Mouse (Mus musculus) G1E (cell line): ENCODE measurements at regions not wholly inside any gene's neighbourhood (a gene's known extent, or its start where the extent isn't known, plus 50 kb on each side); places are given as distances from the start of the nearest gene placed in this dataset.

Source experiments
- ATAC-seq: 2 replicates; pipeline ENCODE4 v1.8.0; 2016; ENCODE audit warnings: mild to moderate bottlenecking; ENCODE audit not compliant: insufficient number of reproducible peaks, poor library complexity, low FRiP score, severe bottlenecking; ENCODE audit errors: extremely low read depth
- DNase-seq: peaks from one replicate; pipeline ENCODE4 v3.0.0; 2012; ENCODE audit warnings: low spot score
- H3K27me3 ChIP-seq: 2 replicates; pipeline ENCODE4 v1.6.1; 2012; ENCODE audit warnings: mild to moderate bottlenecking, low read length, inconsistent platforms; ENCODE audit not compliant: insufficient read depth
- H3K36me3 ChIP-seq: replicated peaks from 2 replicates; pipeline ENCODE3; 2012; ENCODE audit warnings: mild to moderate bottlenecking, inconsistent platforms
- H3K4me1 ChIP-seq: 2 replicates; pipeline ENCODE4 v1.6.1; 2012; ENCODE audit warnings: low read depth, low read length, inconsistent platforms, mixed read lengths; ENCODE audit not compliant: insufficient read depth
- H3K4me3 ChIP-seq: 2 replicates; pipeline ENCODE4 v1.5.1; 2012; ENCODE audit warnings: low read depth, mild to moderate bottlenecking, inconsistent platforms, low read length, moderate library complexity, mixed read lengths
- H3K9me3 ChIP-seq: replicated peaks from 2 replicates; pipeline ENCODE4 v1.6.1; 2012; ENCODE audit warnings: inconsistent platforms
- CTCF ChIP-seq: IDR thresholded peaks from 2 replicates; pipeline ENCODE4 v1.5.1; 2012; ENCODE audit warnings: low read depth, low read length, inconsistent platforms, mixed read lengths
- GATA1 ChIP-seq: IDR thresholded peaks from 2 replicates; pipeline ENCODE4 v1.6.1; 2012; ENCODE audit warnings: borderline replicate concordance, low read length, inconsistent platforms, mixed read lengths
- GATA2 ChIP-seq: IDR thresholded peaks from 2 replicates; pipeline ENCODE4 v1.6.1; 2012; ENCODE audit warnings: low read depth, low read length, inconsistent platforms, borderline replicate concordance
- POLR2AphosphoS5 ChIP-seq: IDR thresholded peaks from 2 replicates; pipeline ENCODE4 v1.6.1; 2012; ENCODE audit warnings: low read depth, low read length, inconsistent platforms; ENCODE audit not compliant: insufficient replicate concordance
- TAL1 ChIP-seq: conservative IDR thresholded peaks from 2 replicates; pipeline ENCODE4 v1.6.1; 2012; ENCODE audit warnings: low read depth, low read length, inconsistent platforms, mixed read lengths

DNA sequence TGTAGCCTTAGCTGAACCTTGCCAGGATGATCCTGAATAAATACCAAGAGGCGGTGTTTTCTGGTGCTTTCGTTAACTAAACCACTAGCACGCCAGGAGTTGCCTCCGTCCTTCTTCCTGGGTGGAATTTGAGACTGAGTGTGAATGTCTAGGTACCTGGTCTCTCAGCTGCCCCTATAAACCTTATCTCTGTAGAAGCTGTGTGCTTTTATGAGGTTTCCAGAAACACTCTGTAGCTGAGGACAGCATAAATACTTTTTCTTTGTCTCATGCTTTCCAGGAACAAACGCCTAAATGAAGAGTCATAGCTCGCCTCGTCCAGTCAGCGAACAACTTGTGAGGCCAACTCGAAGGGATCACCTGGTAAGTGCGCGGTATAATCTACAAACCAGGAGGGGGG, 143.6 kb upstream of the Tsc22d1 start:
- Histone ChIP-seq H3K27me3 (no peaks in the 10 kb centered on the region), H3K9me3 (no peaks in the 10 kb centered on the region), H3K4me1 (no peaks in the 10 kb centered on the region), H3K4me3 (no peak overlapping the region), H3K36me3 (no peaks in the 10 kb centered on the region)
- TF ChIP-seq POLR2AphosphoS5: no peak
- no peak for TF ChIP-seq CTCF
- TF ChIP-seq GATA1: no peak
- no peak for TF ChIP-seq GATA2
- no peak for TF ChIP-seq TAL1
- ATAC-seq (no peak), DNase-seq (no peak)

GRCm38 (mm10) chr14:76272840-76273239, 141.9 kb upstream of the Tsc22d1 start:
- Histone ChIP-seq H3K36me3 (no peaks in the 10 kb centered on the region), H3K4me1 (no peaks in the 10 kb centered on the region), H3K4me3 (no peak overlapping the region), H3K9me3 (0 out of 2 replicates have a peak, but pooled peaks cover under 1% of the 10 kb centered on the region), H3K27me3 (no peaks in the 10 kb centered on the region)
- ATAC-seq: no peak
- TF ChIP-seq GATA2 (no peak), CTCF (no peak), TAL1 (no peak), GATA1 (no peak), POLR2AphosphoS5 (no peak)
- DNase-seq: no peak

DNA sequence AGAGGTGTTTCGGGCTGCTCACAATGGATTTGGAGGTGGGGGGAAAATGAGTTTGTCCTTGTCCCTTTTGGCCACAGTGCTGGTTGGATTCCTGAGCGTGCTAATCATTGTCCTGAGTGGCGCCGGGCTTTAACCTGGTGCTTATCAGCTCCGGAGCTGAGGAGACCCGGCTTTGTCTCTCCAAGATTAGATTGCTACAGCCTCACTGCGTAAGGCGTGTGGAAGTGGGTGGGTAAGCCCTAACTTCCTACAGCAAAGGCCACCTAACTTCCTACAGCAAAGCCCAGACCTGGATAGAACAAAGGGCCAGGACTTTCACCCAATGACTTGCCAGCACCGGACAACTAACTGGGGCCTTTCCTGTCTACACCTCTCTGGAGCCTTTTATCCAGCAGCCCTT, 138.1 kb upstream of the Tsc22d1 start:
- ATAC-seq: no peak
- no peak for DNase-seq
- Histone ChIP-seq H3K4me3 (no peak overlapping the region), H3K4me1 (no peaks in the 10 kb centered on the region), H3K9me3 (0 out of 2 replicates have a peak, but pooled peaks cover 3% of the 10 kb centered on the region), H3K36me3 (no peaks in the 10 kb centered on the region), H3K27me3 (no peaks in the 10 kb centered on the region)
- TF ChIP-seq GATA2: no peak
- TF ChIP-seq GATA1: no peak
- TF ChIP-seq POLR2AphosphoS5: no peak
- no peak for TF ChIP-seq TAL1
- TF ChIP-seq CTCF: no peak

GRCm38 (mm10) chr14:76278751-76279450, 135.9 kb upstream of the Tsc22d1 start:
- TF ChIP-seq TAL1 (no peak), POLR2AphosphoS5 (no peak), GATA2 (no peak), CTCF (no peak), GATA1 (no peak)
- DNase-seq (no peak), ATAC-seq (no peak)
- H3K36me3 ChIP-seq: no peaks in the 10 kb centered on the region
- H3K4me1 ChIP-seq: no peaks in the 10 kb centered on the region
- H3K4me3 ChIP-seq: no peak overlapping the region
- 0 out of 2 replicates have a peak, but pooled peaks cover 3% of the 10 kb centered on the region for H3K9me3 ChIP-seq
- H3K27me3 ChIP-seq: no peaks in the 10 kb centered on the region

DNA sequence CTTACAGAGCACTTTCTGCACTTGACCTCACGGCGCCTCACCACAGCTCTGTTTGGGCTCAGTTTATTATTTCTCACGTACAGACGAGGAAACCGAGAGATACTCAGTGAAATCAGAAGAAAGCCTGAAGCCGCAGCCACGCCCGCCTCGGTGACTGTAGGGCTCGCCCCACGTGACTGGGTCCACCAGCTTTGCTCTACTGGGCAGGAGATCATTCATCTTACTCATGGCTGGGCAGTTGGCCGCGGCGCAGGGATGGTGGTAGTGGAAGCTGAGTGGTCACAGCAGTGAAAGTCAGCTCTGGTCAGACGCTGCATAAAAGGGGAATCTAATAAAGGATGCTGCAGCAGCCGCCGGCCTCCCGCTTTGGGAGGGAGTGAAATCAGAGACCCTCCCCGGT, 135.2 kb upstream of the Tsc22d1 start:
- Histone ChIP-seq H3K9me3 (0 out of 2 replicates have a peak, but pooled peaks cover 3% of the 10 kb centered on the region), H3K4me3 (no peak overlapping the region), H3K36me3 (no peaks in the 10 kb centered on the region), H3K4me1 (no peaks in the 10 kb centered on the region), H3K27me3 (no peaks in the 10 kb centered on the region)
- no peak for TF ChIP-seq CTCF
- no peak for TF ChIP-seq TAL1
- TF ChIP-seq GATA1: no peak
- no peak for TF ChIP-seq POLR2AphosphoS5
- no peak for TF ChIP-seq GATA2
- ATAC-seq (no peak), DNase-seq (no peak)

DNA sequence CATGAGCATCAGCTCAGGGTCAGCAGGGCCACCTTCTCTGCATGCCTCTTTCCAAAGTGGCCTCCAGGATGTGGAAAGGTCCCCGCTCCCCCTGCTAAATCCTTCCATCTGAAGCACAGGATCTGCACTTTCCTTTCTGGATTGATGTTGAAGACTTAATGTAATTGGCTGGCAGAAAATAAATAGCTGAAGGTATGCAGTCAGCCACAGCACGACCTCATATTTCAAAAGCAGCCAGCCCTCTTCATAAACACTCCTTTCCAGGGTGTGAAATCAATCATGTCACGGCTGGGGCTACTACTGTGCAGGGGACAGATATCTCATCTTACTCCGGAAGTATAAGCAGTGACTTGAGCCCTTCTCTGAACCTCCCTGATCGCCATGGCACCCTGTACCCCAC, 132.9 kb upstream of the Tsc22d1 start:
- ATAC-seq (no peak), DNase-seq (no peak)
- Histone ChIP-seq H3K36me3 (no peaks in the 10 kb centered on the region), H3K4me1 (no peaks in the 10 kb centered on the region), H3K27me3 (no peaks in the 10 kb centered on the region), H3K9me3 (peaks cover 3% of the 10 kb centered on the region; the same call in 1 of the 2 replicates), H3K4me3 (no peak overlapping the region)
- TF ChIP-seq POLR2AphosphoS5 (no peak), GATA1 (no peak), CTCF (no peak)
